Mouse (Mus musculus): ENCODE results near the gene Nav2. TPM values are rescaled to one million over a fixed set of nuclear protein-coding genes. Genes with fewer than 3 reads are reported as not detected.

Gene Nav2
- polyA plus RNA-seq, 1 experiment from 2014 or later: 25.8 TPM

DNA sequence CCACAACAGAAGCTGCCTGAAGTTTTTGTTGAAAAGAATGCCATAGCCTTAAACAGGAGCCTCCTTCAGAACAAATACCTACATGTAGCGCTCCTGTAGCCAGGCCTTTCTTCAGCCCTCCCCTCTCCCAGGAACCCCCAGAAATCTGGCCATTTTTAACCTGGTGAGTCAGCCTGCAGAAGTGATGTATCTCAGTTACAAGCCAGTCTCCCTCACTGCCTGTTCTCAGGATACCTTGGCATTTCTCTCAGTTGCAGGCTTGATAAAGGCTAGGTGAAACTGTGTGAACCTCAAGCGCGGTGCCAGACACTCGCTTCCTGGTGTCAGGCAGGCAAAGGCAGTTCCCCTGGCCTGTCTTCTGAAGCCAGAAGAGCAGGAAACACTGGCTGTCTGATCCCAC, 570.4 kb downstream of the Nav2 start:
- Histone ChIP-seq H3K36me3 (no peaks in the 10 kb centered on the region), H3K4me1 (peaks cover 13% of the 10 kb centered on the region), H3K4me2 (replicated peaks) (no peak overlapping the region), H3K4me3 (no peak overlapping the region), H3K9ac (no peak overlapping the region), H3K9me3 (replicated peaks) (no peaks in the 10 kb centered on the region), H3K27me3 (no peaks in the 10 kb centered on the region; the same call in 1 of the 2 replicates), H3K27ac (no peak overlapping the region)
- no peak for ATAC-seq (ENCODE audit: low FRiP score)
- WGBS: 93% methylated on average over 4 of the region's 4 CpGs

DNA sequence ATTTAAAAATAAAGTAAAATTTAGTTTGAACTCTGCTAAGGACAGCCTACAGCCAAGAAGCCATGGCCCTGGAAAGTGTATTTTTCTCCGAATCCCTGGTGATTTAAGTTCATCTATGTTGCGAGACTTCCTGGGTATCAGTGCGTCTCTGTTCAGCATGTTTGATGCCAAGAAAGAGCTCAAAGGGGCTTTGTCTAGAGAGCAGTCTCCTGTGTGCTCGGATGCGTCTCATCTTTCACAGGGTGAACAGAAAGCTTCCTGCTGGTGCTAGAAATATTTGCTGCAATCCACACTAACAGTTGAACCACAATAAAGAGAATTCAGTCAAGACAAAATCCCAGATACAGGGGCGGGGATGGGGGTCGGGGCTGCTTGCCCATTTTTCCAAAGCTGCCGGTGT, 572.4 kb downstream of the Nav2 start:
- Histone ChIP-seq H3K4me1 (peaks cover 33% of the 10 kb centered on the region), H3K4me2 (replicated peaks) (no peak overlapping the region), H3K27ac (no peak overlapping the region), H3K27me3 (no peaks in the 10 kb centered on the region; the same call in 1 of the 2 replicates), H3K36me3 (no peaks in the 10 kb centered on the region), H3K9ac (no peak overlapping the region), H3K9me3 (replicated peaks) (no peaks in the 10 kb centered on the region), H3K4me3 (no peak overlapping the region)
- WGBS: 51% methylated on average over 8 of the region's 8 CpGs
- ATAC-seq (ENCODE audit: low FRiP score): no peak

- H3K4me3 ChIP-seq: no peak overlapping the region
- H3K9ac ChIP-seq: no peak overlapping the region
- 0 out of 2 replicates have a peak, but pooled peaks have one; percentile 27 for ATAC-seq (ENCODE audit: low FRiP score)
- no peaks in the 10 kb centered on the region for H3K36me3 ChIP-seq
- 0 out of 2 replicates have a peak overlapping the region, but pooled peaks have one; percentile 12 for H3K27ac ChIP-seq
- 16% methylated on average over 11 of the region's 11 CpGs for WGBS
- H3K4me2 ChIP-seq (replicated peaks): no peak overlapping the region; the same call in 1 of the 2 replicates
- H3K9me3 ChIP-seq (replicated peaks): no peaks in the 10 kb centered on the region
- H3K4me1 ChIP-seq: peaks cover 26% of the 10 kb centered on the region
- H3K27me3 ChIP-seq: peaks cover 2% of the 10 kb centered on the region; the same call in 1 of the 2 replicates
These were observed 575.7 kb downstream of the Nav2 start for GRCm38 (mm10) chr7:49484036-49484744.

DNA sequence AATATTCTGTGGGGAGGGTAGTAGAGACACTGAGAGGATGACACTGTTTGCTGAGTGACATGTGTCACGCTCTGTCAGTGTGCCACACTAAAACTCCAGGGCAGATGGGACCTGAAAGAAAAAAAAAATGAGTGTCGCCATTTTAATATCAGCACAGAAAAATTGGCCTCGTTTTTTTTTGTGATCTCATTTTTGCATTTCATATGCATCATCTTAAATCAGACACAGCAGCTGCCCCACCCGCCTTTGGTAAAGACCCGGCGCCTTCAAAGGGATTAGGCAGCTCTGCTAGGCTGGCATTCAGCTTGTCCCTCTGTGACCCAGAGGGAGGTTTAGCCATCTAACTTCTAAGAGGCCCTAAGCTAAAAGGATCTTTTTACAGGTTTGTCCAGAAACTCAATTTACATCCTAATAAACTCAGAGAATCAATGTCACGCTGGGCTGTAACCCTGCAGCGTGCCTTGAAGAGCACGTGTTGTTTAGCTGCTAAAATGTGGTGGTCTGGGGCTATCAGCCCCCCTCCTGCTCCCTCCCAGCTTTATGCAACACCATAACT, 576.9 kb downstream of the Nav2 start:
- WGBS: 8% methylated on average over 9 of the region's 9 CpGs
- H3K4me2 ChIP-seq (replicated peaks): no peak overlapping the region

DNA sequence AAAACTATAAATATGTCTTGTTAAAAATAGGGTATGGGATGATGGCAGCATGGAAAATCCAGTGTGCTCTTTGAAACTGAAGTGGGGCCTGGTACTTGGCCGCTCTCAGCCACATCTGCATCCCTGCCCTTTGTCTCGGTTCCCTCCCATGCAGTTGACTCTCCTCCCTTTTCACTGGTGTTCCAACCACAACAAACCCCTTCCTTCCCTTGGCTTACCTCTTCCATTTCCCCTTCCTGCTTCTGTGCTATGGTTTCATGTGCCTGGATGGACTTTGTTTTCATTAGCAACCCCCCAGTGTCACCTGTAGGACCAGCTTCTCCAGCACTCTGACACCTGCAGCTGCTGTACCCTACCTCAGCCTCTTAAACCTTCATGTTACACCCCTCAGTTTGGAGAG, 578.8 kb downstream of the Nav2 start:
- peaks cover 2% of the 10 kb centered on the region; the same call in 1 of the 2 replicates for H3K27me3 ChIP-seq
- no peak for ATAC-seq (ENCODE audit: low FRiP score)
- H3K4me3 ChIP-seq: no peak overlapping the region
- WGBS: 87% methylated on average over 2 of the region's 2 CpGs
- H3K36me3 ChIP-seq: no peaks in the 10 kb centered on the region
- H3K9me3 ChIP-seq (replicated peaks): no peaks in the 10 kb centered on the region
- H3K4me1 ChIP-seq: peaks cover 35% of the 10 kb centered on the region
- H3K27ac ChIP-seq: no peak overlapping the region
- no peak overlapping the region for H3K4me2 ChIP-seq (replicated peaks)
- H3K9ac ChIP-seq: no peak overlapping the region

More for the DNA sequence above, 576.9 kb downstream of the Nav2 start:
- H3K9ac ChIP-seq: no peak overlapping the region
- no peak overlapping the region for H3K27ac ChIP-seq
- no peaks in the 10 kb centered on the region for H3K9me3 ChIP-seq (replicated peaks)
- H3K27me3 ChIP-seq: peaks cover 2% of the 10 kb centered on the region; the same call in 1 of the 2 replicates
- no peak overlapping the region for H3K4me3 ChIP-seq
- H3K4me1 ChIP-seq: peaks cover 29% of the 10 kb centered on the region
- ATAC-seq (ENCODE audit: low FRiP score): no peak
- H3K36me3 ChIP-seq: no peaks in the 10 kb centered on the region

- Histone ChIP-seq H3K27ac (no peak overlapping the region), H3K9ac (no peak overlapping the region), H3K4me1 (peaks cover 35% of the 10 kb centered on the region), H3K4me2 (replicated peaks) (no peak overlapping the region), H3K36me3 (no peaks in the 10 kb centered on the region), H3K4me3 (no peak overlapping the region), H3K27me3 (peaks cover 2% of the 10 kb centered on the region; the same call in 1 of the 2 replicates), H3K9me3 (replicated peaks) (no peaks in the 10 kb centered on the region)
- ATAC-seq (ENCODE audit: low FRiP score): no peak
- 72% methylated on average over 4 of the region's 4 CpGs for WGBS
These were observed 580.1 kb downstream of the Nav2 start for GRCm38 (mm10) chr7:49488493-49489087.

DNA sequence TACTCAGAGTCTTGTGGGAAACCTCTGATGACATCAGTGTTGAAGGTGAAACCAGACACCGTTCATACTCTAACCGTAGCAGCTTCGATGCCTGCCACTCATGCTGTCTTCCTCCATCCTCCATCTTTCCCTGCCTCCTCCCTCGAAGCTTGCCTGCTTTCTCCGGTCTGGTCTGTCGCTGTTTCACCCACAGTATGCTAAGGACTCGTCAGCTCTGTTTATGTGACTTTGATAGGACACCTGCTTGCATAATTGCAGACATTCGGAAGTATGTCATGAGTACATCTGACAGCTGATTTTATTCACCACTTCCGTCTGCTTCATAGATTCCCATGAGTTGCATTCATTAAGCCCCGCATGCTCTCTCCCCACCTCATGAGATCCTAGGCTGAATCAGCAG, 582.3 kb downstream of the Nav2 start:
- WGBS: 78% methylated on average over 10 of the region's 10 CpGs
- peaks cover 2% of the 10 kb centered on the region; the same call in 1 of the 2 replicates for H3K27me3 ChIP-seq
- H3K4me3 ChIP-seq: no peak overlapping the region
- no peaks in the 10 kb centered on the region for H3K9me3 ChIP-seq (replicated peaks)
- peaks cover 26% of the 10 kb centered on the region for H3K4me1 ChIP-seq
- no peak for ATAC-seq (ENCODE audit: low FRiP score)
- no peak overlapping the region for H3K27ac ChIP-seq
- no peak overlapping the region for H3K9ac ChIP-seq
- H3K36me3 ChIP-seq: no peaks in the 10 kb centered on the region
- H3K4me2 ChIP-seq (replicated peaks): no peak overlapping the region

DNA sequence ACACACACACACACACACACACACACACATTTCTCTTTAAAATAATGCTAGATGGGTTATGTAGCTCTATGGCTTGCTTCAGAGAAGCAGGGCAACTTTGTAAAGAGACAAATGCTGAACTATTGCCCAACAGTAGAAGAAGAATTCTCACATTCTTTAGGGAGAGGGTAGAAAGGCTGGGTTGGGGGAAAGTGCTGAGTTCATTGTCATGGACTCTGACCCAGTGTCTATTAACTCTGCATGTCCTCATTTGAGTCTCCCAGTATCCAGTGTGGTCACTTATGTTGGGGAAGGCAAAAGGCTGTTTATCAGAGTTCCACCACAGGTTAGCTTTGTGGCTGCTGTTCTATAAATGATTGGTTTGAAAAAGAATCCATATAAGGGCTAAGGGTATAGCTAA, 584.1 kb downstream of the Nav2 start:
- H3K4me2 ChIP-seq (replicated peaks): no peak overlapping the region
- peaks cover 38% of the 10 kb centered on the region for H3K4me1 ChIP-seq
- H3K27ac ChIP-seq: no peak overlapping the region
- ATAC-seq (ENCODE audit: low FRiP score): no peak
- H3K9ac ChIP-seq: no peak overlapping the region
- H3K4me3 ChIP-seq: no peak overlapping the region
- H3K27me3 ChIP-seq: no peaks in the 10 kb centered on the region; the same call in 1 of the 2 replicates
- no peaks in the 10 kb centered on the region for H3K9me3 ChIP-seq (replicated peaks)
- H3K36me3 ChIP-seq: no peaks in the 10 kb centered on the region

DNA sequence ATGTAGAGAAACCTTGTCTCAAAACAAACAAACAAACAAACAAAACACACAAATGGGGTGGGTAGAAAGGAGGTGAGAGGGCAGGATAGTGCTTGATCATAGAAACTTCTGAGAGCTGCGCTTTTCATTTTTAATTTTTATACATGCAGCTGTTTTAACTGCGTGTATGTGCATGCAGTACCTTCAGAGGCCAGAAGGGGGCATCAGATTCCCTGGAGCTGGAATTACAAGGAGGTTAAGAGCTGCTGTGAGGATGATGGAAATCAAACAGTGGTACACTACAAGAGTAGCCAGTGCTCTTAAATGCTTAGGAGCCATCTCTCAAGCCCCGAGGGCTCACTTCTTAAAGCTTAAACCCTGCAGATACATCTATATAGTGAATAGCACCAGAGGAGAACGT, 584.7 kb downstream of the Nav2 start:
- no peak overlapping the region for H3K27ac ChIP-seq
- 74% methylated on average over 4 of the region's 4 CpGs for WGBS
- H3K27me3 ChIP-seq: no peaks in the 10 kb centered on the region; the same call in 1 of the 2 replicates
- H3K4me3 ChIP-seq: no peak overlapping the region
- no peak overlapping the region for H3K9ac ChIP-seq
- no peaks in the 10 kb centered on the region for H3K9me3 ChIP-seq (replicated peaks)
- H3K36me3 ChIP-seq: no peaks in the 10 kb centered on the region
- peaks cover 38% of the 10 kb centered on the region for H3K4me1 ChIP-seq
- no peak for ATAC-seq (ENCODE audit: low FRiP score)
- H3K4me2 ChIP-seq (replicated peaks): no peak overlapping the region

GRCm38 (mm10) chr7:49494654-49495053, 586.1 kb downstream of the Nav2 start:
- no peak for ATAC-seq (ENCODE audit: low FRiP score)
- H3K9ac ChIP-seq: no peak overlapping the region
- 84% methylated on average over 6 of the region's 6 CpGs for WGBS

DNA sequence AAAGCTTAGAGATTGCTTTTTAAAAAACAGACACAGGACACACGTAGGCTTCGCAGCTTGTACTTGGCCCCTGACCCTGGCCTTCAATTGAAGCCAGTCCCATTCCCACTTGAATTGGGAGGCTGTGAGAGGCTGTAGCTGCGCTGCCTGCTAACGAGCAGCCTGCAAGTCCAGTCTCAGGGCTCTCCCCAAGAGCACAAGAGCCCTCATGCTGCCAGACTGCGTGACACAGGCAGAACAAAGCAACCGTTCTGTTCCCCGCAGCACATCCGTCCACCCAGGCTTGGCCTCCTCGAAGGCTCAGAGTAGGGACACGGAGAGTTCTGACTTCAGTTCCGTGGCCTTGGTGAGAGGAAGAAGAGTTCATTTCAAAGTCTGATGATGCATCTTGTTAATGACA, 587.6 kb downstream of the Nav2 start:
- peak; percentile 52; the same call in 1 of the 2 replicates for ATAC-seq (ENCODE audit: low FRiP score)
- Histone ChIP-seq H3K27me3 (no peaks in the 10 kb centered on the region; the same call in 1 of the 2 replicates), H3K9ac (no peak overlapping the region), H3K4me3 (no peak overlapping the region), H3K9me3 (replicated peaks) (no peaks in the 10 kb centered on the region), H3K4me1 (peaks cover 29% of the 10 kb centered on the region), H3K36me3 (no peaks in the 10 kb centered on the region), H3K27ac (peak overlapping the region; percentile 37; the same call in 1 of the 2 replicates), H3K4me2 (replicated peaks) (no peak overlapping the region)
- 13% methylated on average over 11 of the region's 11 CpGs for WGBS

More at GRCm38 (mm10) chr7:49494654-49495053, 586.1 kb downstream of the Nav2 start:
- H3K4me3 ChIP-seq: no peak overlapping the region
- no peaks in the 10 kb centered on the region; the same call in 1 of the 2 replicates for H3K27me3 ChIP-seq
- H3K4me2 ChIP-seq (replicated peaks): no peak overlapping the region
- peaks cover 38% of the 10 kb centered on the region for H3K4me1 ChIP-seq
- no peaks in the 10 kb centered on the region for H3K36me3 ChIP-seq
- H3K27ac ChIP-seq: no peak overlapping the region
- H3K9me3 ChIP-seq (replicated peaks): no peaks in the 10 kb centered on the region

- H3K4me1 ChIP-seq: peaks cover 29% of the 10 kb centered on the region
- H3K27ac ChIP-seq: peak overlapping the region; percentile 37; the same call in 1 of the 2 replicates
- no peaks in the 10 kb centered on the region; the same call in 1 of the 2 replicates for H3K27me3 ChIP-seq
- WGBS: 38% methylated on average over 13 of the region's 13 CpGs
- no peak overlapping the region for H3K4me3 ChIP-seq
- no peaks in the 10 kb centered on the region for H3K36me3 ChIP-seq
- no peaks in the 10 kb centered on the region for H3K9me3 ChIP-seq (replicated peaks)
- 0 out of 2 replicates have a peak overlapping the region, but pooled peaks have one; percentile 8 for H3K4me2 ChIP-seq (replicated peaks)
- no peak overlapping the region for H3K9ac ChIP-seq
- ATAC-seq (ENCODE audit: low FRiP score): peak; percentile 41; the same call in 1 of the 2 replicates
These were observed 588.4 kb downstream of the Nav2 start for GRCm38 (mm10) chr7:49496766-49497425.

Data from hindbrain, embryonic 12.5 days (tissue).